Mouse (Mus musculus) embryonic facial prominence, embryonic 11.5 days (tissue): ENCODE data around the gene Phlda1. TPM values are rescaled to one million over a fixed set of nuclear protein-coding genes. Genes with fewer than 3 reads are reported as not detected.
A peak's percentile ranks its signal among the peaks of the same experiment; 100 is the strongest.

Experiments
- ATAC-seq: fragments of 200-750 bp; cut with Nextera tagmentation; replicated peaks from 2 replicates; pipeline ENCODE4 v1.8.0; 2017; ENCODE audit warnings: low read depth; ENCODE audit not compliant: insufficient number of reproducible peaks, low FRiP score, low TSS enrichment
- DNase-seq: peaks from one replicate; pipeline ENCODE4 v3.0.0-alpha.2; 2015; ENCODE audit warnings: low spot score
- H3K27ac ChIP-seq: fragments of 300-500 bp; sonication (generic); replicated peaks from 2 replicates; pipeline ENCODE4 v1.5.1; 2014; ENCODE audit warnings: mild to moderate bottlenecking, low read depth, low read length, control low read depth
- H3K27me3 ChIP-seq: fragments of 300-500 bp; sonication (generic); 2 replicates; pipeline ENCODE4 v1.6.1; 2014; ENCODE audit warnings: mild to moderate bottlenecking, low read length, moderate library complexity, mixed read lengths; ENCODE audit not compliant: control insufficient read depth, insufficient read depth
- H3K36me3 ChIP-seq: fragments of 300-500 bp; sonication (generic); replicated peaks from 2 replicates; pipeline ENCODE4 v1.6.1; 2014; ENCODE audit warnings: low read depth, mild to moderate bottlenecking, low read length, moderate library complexity, mixed read lengths; ENCODE audit not compliant: control insufficient read depth, insufficient read depth
- H3K4me1 ChIP-seq: fragments of 300-500 bp; sonication (generic); 2 replicates; pipeline ENCODE4 v1.6.1; 2014; ENCODE audit warnings: low read length, mixed read lengths; ENCODE audit not compliant: control insufficient read depth, insufficient read depth
- H3K4me2 ChIP-seq: fragments of 300-500 bp; sonication (generic); 2 replicates; pipeline ENCODE4 v1.6.1; 2014; ENCODE audit warnings: low read depth, mild to moderate bottlenecking, control low read depth, low read length, moderate library complexity
- H3K4me3 ChIP-seq: fragments of 300-500 bp; sonication (generic); 2 replicates; pipeline ENCODE4 v1.5.1; 2014; ENCODE audit warnings: low read depth, low read length, control low read depth
- H3K9ac ChIP-seq: fragments of 300-500 bp; sonication (generic); replicated peaks from 2 replicates; pipeline ENCODE4 v1.6.1; 2014; ENCODE audit warnings: mild to moderate bottlenecking, control low read depth, low read length
- H3K9me3 ChIP-seq: fragments of 300-500 bp; sonication (generic); replicated peaks from 2 replicates; pipeline ENCODE4 v1.6.1; 2016; ENCODE audit warnings: mild to moderate bottlenecking, low read length, inconsistent platforms, mixed read lengths; ENCODE audit not compliant: control insufficient read depth
- WGBS: fragments of 180-500 bp; shearing (Covaris S2); extraction: QIAGEN DNeasy Blood & Tissue Kit; methylation state at CpG from one replicate; pipeline ENCODE4 v1.1.7; 2014; 5-methylcytosine and 5-hydroxymethylcytosine counted together
- polyA plus RNA-seq: library from polyadenylated mRNA; unstranded; fragments of >200 nt; fragmentation: Nextera tagmentation; extraction: Ambion mirVana; gene quantifications from 2 replicates; pipeline ENCODE4 v1.2.1, GENCODE M21; 2014

Gene Phlda1
- polyA plus RNA-seq, 1 experiment from 2014 or later, result 25.6 TPM

DNA sequence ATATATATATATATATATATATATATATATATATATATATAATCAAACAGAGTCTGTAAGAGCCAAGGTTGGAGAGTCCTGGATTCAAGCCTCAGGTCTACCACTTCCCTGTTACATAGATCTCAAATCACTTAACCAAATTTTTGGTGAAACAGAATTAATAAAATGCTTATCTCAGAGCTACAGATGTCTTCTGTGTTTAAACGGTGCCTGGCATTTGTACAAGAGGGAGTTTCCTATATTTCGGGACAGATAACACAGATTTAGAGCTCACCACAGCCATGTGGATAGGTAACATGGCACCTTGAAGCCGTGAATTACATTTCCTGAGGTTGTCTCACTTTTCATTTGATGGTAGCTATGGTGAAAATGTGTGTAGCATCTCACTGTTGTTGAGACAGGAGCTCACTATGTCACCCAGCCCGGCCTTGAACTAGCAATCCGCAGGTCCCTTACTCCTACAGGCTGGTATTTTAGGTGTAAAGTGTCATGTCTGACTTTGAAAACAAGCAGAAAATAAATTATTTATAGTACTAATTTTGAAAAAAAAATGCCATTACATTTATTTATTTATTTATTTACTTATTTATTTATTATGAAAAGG is 8.3 kb downstream of the Phlda1 start:
- 89% methylated on average over 5 of the region's 5 CpGs for WGBS
- ATAC-seq (no peak), DNase-seq (no peak)
- H3K36me3 ChIP-seq, result no peaks in the 10 kb centered on the region
- H3K4me3 ChIP-seq, result no peak overlapping the region
- no peak overlapping the region for H3K4me2 ChIP-seq
- H3K9ac ChIP-seq, result no peak overlapping the region
- no peaks in the 10 kb centered on the region for H3K9me3 ChIP-seq
- H3K27me3 ChIP-seq, result no peaks in the 10 kb centered on the region
- H3K4me1 ChIP-seq, result no peaks in the 10 kb centered on the region; the same call in none of the 2 replicates
- no peak overlapping the region for H3K27ac ChIP-seq

DNA sequence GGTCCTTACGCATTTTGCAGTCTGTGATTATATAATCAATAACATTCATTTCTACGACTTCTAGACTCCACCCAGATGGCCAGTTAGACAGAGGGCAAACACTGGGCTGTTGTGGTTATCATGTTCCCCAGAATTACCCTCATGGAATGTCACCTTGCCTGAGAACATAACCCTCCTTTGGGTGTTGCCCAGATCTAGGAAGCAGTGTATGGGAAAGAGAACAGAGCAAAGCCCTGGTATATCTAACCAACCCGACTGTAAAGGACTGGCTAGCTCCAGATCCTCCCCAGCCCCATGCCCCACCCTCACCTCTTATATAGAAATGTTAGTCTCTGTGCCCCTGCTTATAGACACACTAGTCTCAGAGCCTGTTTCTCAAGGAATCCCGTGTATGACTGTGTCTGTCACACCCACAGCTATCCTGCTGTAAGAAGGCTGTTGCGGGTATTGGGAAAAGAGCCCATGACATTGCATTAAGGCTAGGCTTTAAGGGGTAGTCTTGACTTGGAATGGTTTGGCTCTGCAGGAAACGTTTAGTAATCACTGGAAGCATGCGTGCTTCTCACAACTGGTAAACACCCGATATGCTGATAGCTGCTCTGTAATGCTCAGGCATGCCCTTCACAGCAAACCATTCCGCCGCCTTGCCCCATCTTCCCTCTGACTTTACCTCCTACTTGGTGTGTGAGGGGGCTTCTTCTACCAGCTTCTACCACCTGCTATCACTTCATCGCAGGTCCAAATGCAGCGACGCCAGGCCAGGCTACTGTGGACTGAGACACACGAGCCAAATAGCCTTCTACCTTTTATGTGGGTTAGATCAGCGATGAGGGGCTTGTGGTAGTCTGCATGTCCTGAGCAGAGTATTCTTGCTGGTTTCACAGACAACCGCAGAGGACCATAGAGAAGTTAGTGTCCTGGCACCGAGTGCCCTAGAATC is 9.3 kb downstream of the Phlda1 start:
- ATAC-seq, result no peak
- no peak for DNase-seq
- H3K4me3 ChIP-seq, result no peak overlapping the region
- H3K4me1 ChIP-seq, result no peaks in the 10 kb centered on the region; the same call in none of the 2 replicates
- no peaks in the 10 kb centered on the region for H3K27me3 ChIP-seq
- WGBS, result 81% methylated on average over 17 of the region's 17 CpGs
- no peaks in the 10 kb centered on the region for H3K36me3 ChIP-seq
- H3K9me3 ChIP-seq, result no peaks in the 10 kb centered on the region
- H3K4me2 ChIP-seq, result no peak overlapping the region
- H3K27ac ChIP-seq, result no peak overlapping the region
- H3K9ac ChIP-seq, result no peak overlapping the region

DNA sequence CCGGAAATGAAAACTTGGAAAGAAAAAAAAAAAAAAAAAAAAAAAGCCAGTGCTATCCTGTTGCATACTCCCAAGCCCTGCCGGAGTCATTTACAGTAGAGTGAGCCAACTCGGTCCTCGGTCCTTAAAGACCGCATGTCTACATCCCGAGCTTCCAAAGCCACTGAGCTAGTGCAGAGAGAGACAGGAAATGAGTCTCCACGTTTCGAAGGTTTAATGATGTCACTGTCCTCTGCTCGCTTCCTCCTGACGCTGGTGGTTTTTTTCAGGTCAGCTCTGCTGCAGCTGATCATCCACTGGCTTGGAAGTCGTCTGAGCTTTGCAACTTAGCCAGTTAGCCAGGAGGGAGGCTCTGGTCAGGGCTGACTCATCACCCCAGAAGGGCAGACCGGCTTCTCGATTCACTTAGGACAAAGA is 10.1 kb downstream of the Phlda1 start:
- ATAC-seq (0 out of 2 replicates have a peak, but pooled peaks have one; percentile 12), DNase-seq (no peak)
- Histone ChIP-seq H3K27me3 (no peaks in the 10 kb centered on the region), H3K9ac (no peak overlapping the region), H3K9me3 (no peaks in the 10 kb centered on the region), H3K4me1 (no peaks in the 10 kb centered on the region; the same call in none of the 2 replicates), H3K4me2 (no peak overlapping the region), H3K36me3 (no peaks in the 10 kb centered on the region), H3K27ac (no peak overlapping the region), H3K4me3 (no peak overlapping the region)
- 38% methylated on average over 13 of the region's 13 CpGs for WGBS

DNA sequence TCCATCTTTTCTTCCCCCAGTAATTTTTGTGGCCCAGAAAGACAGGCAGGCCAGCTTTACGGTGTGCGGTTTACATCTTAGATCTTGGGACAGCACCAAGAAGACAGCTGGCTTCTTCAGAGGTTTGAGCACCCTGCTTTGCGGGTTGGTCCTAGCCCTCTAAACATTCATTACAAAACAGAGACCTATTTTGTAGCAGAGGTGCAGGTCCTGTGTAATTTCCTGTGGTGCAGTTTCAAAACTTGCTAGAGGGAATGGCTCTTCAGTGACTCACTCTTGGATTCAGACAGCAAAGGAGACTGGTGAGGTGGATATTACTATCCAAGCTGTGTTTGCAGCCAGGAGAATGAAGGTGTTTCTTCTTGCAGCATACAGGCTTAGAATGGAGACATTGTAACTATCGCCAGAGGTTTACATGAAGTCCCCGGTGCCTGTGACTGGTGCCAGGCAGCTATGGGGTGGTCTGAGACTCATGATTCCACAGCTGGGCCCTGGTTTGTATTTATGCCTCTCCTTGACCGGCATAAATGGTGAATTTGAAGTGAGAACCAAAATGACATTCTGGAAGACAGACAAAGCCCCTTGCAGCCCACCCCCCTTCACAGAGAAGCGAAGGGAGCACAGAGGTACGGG is 10.8 kb downstream of the Phlda1 start:
- Histone ChIP-seq H3K4me2 (no peak overlapping the region), H3K4me3 (no peak overlapping the region), H3K9me3 (no peaks in the 10 kb centered on the region), H3K4me1 (no peaks in the 10 kb centered on the region; the same call in none of the 2 replicates), H3K9ac (no peak overlapping the region), H3K27ac (no peak overlapping the region), H3K27me3 (no peaks in the 10 kb centered on the region), H3K36me3 (no peaks in the 10 kb centered on the region)
- WGBS, result 84% methylated on average over 8 of the region's 8 CpGs
- ATAC-seq, result no peak
- DNase-seq, result no peak

DNA sequence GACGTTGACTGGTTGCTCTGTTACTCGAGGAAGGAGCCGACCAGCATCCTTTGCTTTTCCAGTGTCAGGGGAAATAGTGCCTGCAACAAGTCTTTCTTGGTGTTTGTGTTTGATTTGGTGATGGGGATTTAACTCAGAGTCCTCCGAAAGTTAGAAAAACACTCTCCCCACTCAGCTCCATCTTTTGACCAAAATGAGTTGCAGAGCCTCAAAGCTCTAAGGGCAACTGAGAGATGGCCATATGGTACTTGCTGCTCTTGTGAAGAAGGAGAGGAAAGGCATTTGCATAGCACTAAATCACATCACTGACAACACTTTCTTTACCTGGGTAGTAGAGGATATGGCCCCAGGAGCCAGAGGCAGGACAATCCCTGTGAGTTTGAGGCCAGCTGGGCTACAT is 12.3 kb downstream of the Phlda1 start:
- ATAC-seq, result no peak
- Histone ChIP-seq H3K4me3 (no peak overlapping the region), H3K36me3 (no peaks in the 10 kb centered on the region), H3K27me3 (no peaks in the 10 kb centered on the region), H3K4me1 (no peaks in the 10 kb centered on the region; the same call in none of the 2 replicates), H3K9me3 (no peaks in the 10 kb centered on the region), H3K9ac (no peak overlapping the region), H3K27ac (no peak overlapping the region), H3K4me2 (no peak overlapping the region)
- WGBS, result 74% methylated on average over 4 of the region's 4 CpGs
- no peak for DNase-seq

DNA sequence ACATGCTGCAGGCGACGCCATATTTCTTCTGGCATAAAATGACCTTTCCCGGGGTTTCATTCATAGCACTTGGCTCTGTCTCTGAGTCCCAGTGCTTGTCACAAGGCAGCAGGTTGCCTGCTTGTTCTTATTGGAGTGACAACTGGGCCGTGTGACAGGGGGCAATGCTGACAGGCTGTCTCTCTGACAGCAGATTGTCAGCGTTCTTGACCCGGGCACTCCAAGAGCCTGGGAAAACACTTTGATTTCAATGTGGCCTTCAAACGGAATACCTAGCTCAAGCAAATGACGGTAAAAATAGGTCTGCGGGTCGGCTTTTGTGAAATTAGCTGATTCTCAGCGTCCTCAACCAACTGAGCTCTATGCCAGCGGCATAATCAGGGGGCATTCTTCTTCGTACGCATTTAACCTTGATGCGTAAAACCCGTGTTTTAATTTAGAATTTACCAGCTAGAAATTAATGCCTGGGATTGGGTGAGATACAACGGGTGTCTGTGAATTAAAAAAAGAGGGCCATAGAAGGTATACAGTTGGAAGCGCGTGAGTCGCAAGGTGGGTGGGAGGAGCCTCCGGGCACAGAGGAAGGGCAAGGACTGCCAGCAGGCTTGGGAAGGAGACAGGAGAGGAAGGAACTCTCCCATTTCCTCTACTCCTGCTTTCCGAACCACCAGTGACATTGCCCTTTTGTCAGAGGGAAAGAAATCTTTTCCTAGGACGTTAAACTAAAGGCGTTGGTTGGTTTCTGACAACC is 13.7 kb downstream of the Phlda1 start:
- Histone ChIP-seq H3K9me3 (no peaks in the 10 kb centered on the region), H3K9ac (no peak overlapping the region), H3K27ac (no peak overlapping the region), H3K4me1 (no peaks in the 10 kb centered on the region; the same call in none of the 2 replicates), H3K27me3 (no peaks in the 10 kb centered on the region), H3K36me3 (no peaks in the 10 kb centered on the region), H3K4me2 (peak overlapping the region; percentile 19; the same call in 1 of the 2 replicates), H3K4me3 (no peak overlapping the region)
- DNase-seq (no peak), ATAC-seq (no peak)
- WGBS, result 41% methylated on average over 24 of the region's 24 CpGs

DNA sequence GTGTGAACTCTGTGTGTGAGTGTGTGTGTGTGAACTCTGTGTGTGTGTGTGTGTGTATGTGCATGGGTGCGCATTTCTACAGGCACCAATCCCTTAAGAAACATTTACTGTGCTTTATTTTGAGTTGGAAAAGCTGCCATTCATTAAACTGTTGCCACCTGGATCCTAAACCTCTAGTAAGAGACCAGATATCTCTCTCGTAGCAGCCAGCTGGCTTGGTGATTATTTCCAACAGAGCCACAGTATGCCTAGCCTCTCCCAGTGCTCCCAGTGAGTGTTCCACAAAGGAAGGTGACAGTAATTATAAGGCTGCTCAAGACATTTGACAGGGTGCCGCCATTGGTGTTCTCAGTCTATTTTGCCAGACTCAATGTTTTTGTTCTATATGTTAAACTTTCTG is 14.5 kb downstream of the Phlda1 start:
- Histone ChIP-seq H3K27ac (no peak overlapping the region), H3K4me3 (no peak overlapping the region), H3K36me3 (no peaks in the 10 kb centered on the region), H3K4me1 (no peaks in the 10 kb centered on the region; the same call in none of the 2 replicates), H3K9ac (no peak overlapping the region), H3K4me2 (no peak overlapping the region), H3K27me3 (no peaks in the 10 kb centered on the region), H3K9me3 (no peaks in the 10 kb centered on the region)
- WGBS, result 53% methylated on average over 3 of the region's 3 CpGs
- DNase-seq (no peak), ATAC-seq (no peak)
